Mouse (Mus musculus) embryonic facial prominence, embryonic 12.5 days (tissue): ENCODE results near the gene Elovl5. TPM values are rescaled to one million over a fixed set of nuclear protein-coding genes. Genes with fewer than 3 reads are reported as not detected.

Source experiments
- ATAC-seq: fragments of 200-750 bp; cut with Nextera tagmentation; 2 replicates; pipeline ENCODE4 v1.8.0; 2017; ENCODE audit not compliant: insufficient number of reproducible peaks, insufficient read depth, low FRiP score, low TSS enrichment
- H3K27ac ChIP-seq: fragments of 300-500 bp; sonication (generic); 2 replicates; pipeline ENCODE4 v1.5.1; 2016; ENCODE audit warnings: mild to moderate bottlenecking
- H3K27me3 ChIP-seq: fragments of 300-500 bp; sonication (generic); 2 replicates; pipeline ENCODE4 v1.6.1; 2016; ENCODE audit warnings: mild to moderate bottlenecking, moderate library complexity
- H3K36me3 ChIP-seq: fragments of 300-500 bp; sonication (generic); 2 replicates; pipeline ENCODE4 v1.6.1; 2016; ENCODE audit warnings: mild to moderate bottlenecking
- H3K4me1 ChIP-seq: fragments of 300-500 bp; sonication (generic); 2 replicates; pipeline ENCODE4 v1.6.1; 2016
- H3K4me2 ChIP-seq: fragments of 300-500 bp; sonication (generic); replicated peaks from 2 replicates; pipeline ENCODE4 v1.6.1; 2016; ENCODE audit warnings: mild to moderate bottlenecking, moderate library complexity
- H3K4me3 ChIP-seq: fragments of 300-500 bp; sonication (generic); 2 replicates; pipeline ENCODE4 v1.5.1; 2016; ENCODE audit warnings: mild to moderate bottlenecking
- H3K9ac ChIP-seq: fragments of 300-500 bp; sonication (generic); 2 replicates; pipeline ENCODE4 v1.6.1; 2016; ENCODE audit warnings: mild to moderate bottlenecking, moderate library complexity
- H3K9me3 ChIP-seq: fragments of 300-500 bp; sonication (generic); 2 replicates; pipeline ENCODE4 v1.6.1; 2016; ENCODE audit warnings: mild to moderate bottlenecking, moderate library complexity
- WGBS: fragments of 180-500 bp; shearing (Covaris S2); methylation state at CpG from one replicate; pipeline ENCODE4 v1.1.7; 2016; 5-methylcytosine and 5-hydroxymethylcytosine counted together
- polyA plus RNA-seq: library from polyadenylated mRNA; unstranded; fragments of >200 nt; fragmentation: Nextera tagmentation; extraction: Ambion mirVana; gene quantifications from 2 replicates; pipeline ENCODE4 v1.2.1, GENCODE M21; 2016

Elovl5 gene
- polyA plus RNA-seq, 1 experiment from 2014 or later: 74.7 TPM

- no peak for ATAC-seq
- no peaks in the 10 kb centered on the region for H3K27me3 ChIP-seq
- no peaks in the 10 kb centered on the region for H3K4me1 ChIP-seq
- no peak overlapping the region for H3K4me2 ChIP-seq
- no peaks in the 10 kb centered on the region for H3K9me3 ChIP-seq
- H3K27ac ChIP-seq: no peak overlapping the region
- no peak overlapping the region for H3K9ac ChIP-seq
- no peak overlapping the region for H3K4me3 ChIP-seq
- no peaks in the 10 kb centered on the region for H3K36me3 ChIP-seq
- 82% methylated on average over 3 of the region's 3 CpGs for WGBS
Measured at GRCm38 (mm10) chr9:78027099-78027498, 109.9 kb downstream of the Elovl5 start.

GRCm38 (mm10) chr9:78030835-78031456, 113.8 kb downstream of the Elovl5 start:
- Histone ChIP-seq H3K27ac (no peak overlapping the region), H3K4me2 (no peak overlapping the region), H3K9me3 (no peaks in the 10 kb centered on the region), H3K4me1 (no peaks in the 10 kb centered on the region), H3K36me3 (no peaks in the 10 kb centered on the region), H3K27me3 (no peaks in the 10 kb centered on the region), H3K9ac (no peak overlapping the region), H3K4me3 (no peak overlapping the region)
- 88% methylated on average over 10 of the region's 10 CpGs for WGBS
- no peak for ATAC-seq

- Histone ChIP-seq H3K27me3 (no peaks in the 10 kb centered on the region), H3K4me3 (no peak overlapping the region), H3K4me1 (no peaks in the 10 kb centered on the region), H3K27ac (no peak overlapping the region), H3K4me2 (no peak overlapping the region), H3K36me3 (no peaks in the 10 kb centered on the region), H3K9ac (no peak overlapping the region), H3K9me3 (no peaks in the 10 kb centered on the region)
- WGBS: 86% methylated on average over 4 of the region's 4 CpGs
- ATAC-seq: no peak
Measured at GRCm38 (mm10) chr9:78032930-78033329, 115.8 kb downstream of the Elovl5 start.

Other genes starting within 250 kb of the Elovl5 start
- gene Gclc, start 162.8 kb upstream of the Elovl5 start, polyA plus RNA-seq: 18.0 and 18.3 TPM in 2 replicates
- gene Gcm1, start 134.6 kb downstream of the Elovl5 start, polyA plus RNA-seq: 0.10 and 0.18 TPM in 2 replicates
- gene Fbxo9, start 191.7 kb downstream of the Elovl5 start, polyA plus RNA-seq: 42.9 and 43.1 TPM in 2 replicates
- gene Ick, start 191.8 kb downstream of the Elovl5 start, polyA plus RNA-seq: 32.0 and 33.1 TPM in 2 replicates